Mouse (Mus musculus) midbrain, embryonic 14.5 days (tissue): ENCODE data around the gene Ntng2. TPM values are rescaled to one million over a fixed set of nuclear protein-coding genes. Genes with fewer than 3 reads are reported as not detected.

ENCODE experiments used
- ATAC-seq: fragments of 200-750 bp; cut with Nextera tagmentation; 2 replicates; pipeline ENCODE4 v1.8.0; 2017; ENCODE audit warnings: moderate number of reproducible peaks, moderate library complexity; ENCODE audit not compliant: low FRiP score, low TSS enrichment
- DNase-seq: peaks from one replicate; pipeline ENCODE4 v3.0.0-alpha.2; 2015
- H3K27ac ChIP-seq: fragments of 300-500 bp; sonication (generic); replicated peaks from 2 replicates; pipeline ENCODE4 v1.5.1; 2014; ENCODE audit warnings: mild to moderate bottlenecking, low read depth, low read length, moderate library complexity
- H3K27me3 ChIP-seq: fragments of 300-500 bp; sonication (generic); 2 replicates; pipeline ENCODE4 v1.6.1; 2014; ENCODE audit warnings: low read length, control low read depth, mixed read lengths; ENCODE audit not compliant: control insufficient read depth, insufficient read depth
- H3K36me3 ChIP-seq: fragments of 300-500 bp; sonication (generic); 2 replicates; pipeline ENCODE4 v1.6.1; 2014; ENCODE audit warnings: low read length, control low read depth; ENCODE audit not compliant: control insufficient read depth, insufficient read depth
- H3K4me1 ChIP-seq: fragments of 300-500 bp; sonication (generic); 2 replicates; pipeline ENCODE4 v1.6.1; 2014; ENCODE audit warnings: mild to moderate bottlenecking, antibody characterized with exemption, low read length, control low read depth; ENCODE audit not compliant: control insufficient read depth, insufficient read depth
- H3K4me2 ChIP-seq: fragments of 300-500 bp; sonication (generic); 2 replicates; pipeline ENCODE4 v1.6.1; 2014; ENCODE audit warnings: mild to moderate bottlenecking, low read length, moderate library complexity
- H3K4me3 ChIP-seq: fragments of 300-500 bp; sonication (generic); replicated peaks from 2 replicates; pipeline ENCODE4 v1.5.1; 2014; ENCODE audit warnings: low read depth, low read length
- H3K9ac ChIP-seq: fragments of 300-500 bp; sonication (generic); replicated peaks from 2 replicates; pipeline ENCODE4 v1.6.1; 2014; ENCODE audit warnings: mild to moderate bottlenecking, low read length, moderate library complexity
- H3K9me3 ChIP-seq: fragments of 300-500 bp; sonication (generic); 2 replicates; pipeline ENCODE4 v1.6.1; 2016; ENCODE audit warnings: low read length, control low read depth, mixed read lengths; ENCODE audit not compliant: control insufficient read depth
- WGBS: fragments of 180-500 bp; shearing (Covaris S2); extraction: QIAGEN DNeasy Blood & Tissue Kit; methylation state at CpG from one replicate; pipeline ENCODE4 v1.1.7; 2014; 5-methylcytosine and 5-hydroxymethylcytosine counted together
- polyA plus RNA-seq: library from polyadenylated mRNA; unstranded; fragments of >200 nt; fragmentation: Nextera tagmentation; extraction: Ambion mirVana; gene quantifications from 2 replicates; pipeline ENCODE4 v1.2.1, GENCODE M21; 2014

The Ntng2 gene
- polyA plus RNA-seq, 1 experiment from 2014 or later, result 15.9 TPM

GRCm38 (mm10) chr2:29199909-29200308 lies 52.9 kb downstream of the Ntng2 start:
- Histone ChIP-seq H3K4me2 (no peak overlapping the region), H3K9ac (no peak overlapping the region), H3K27me3 (no peaks in the 10 kb centered on the region), H3K4me1 (peaks cover 4% of the 10 kb centered on the region), H3K4me3 (no peak overlapping the region), H3K36me3 (no peaks in the 10 kb centered on the region), H3K27ac (no peak overlapping the region), H3K9me3 (no peaks in the 10 kb centered on the region)
- ATAC-seq (no peak), DNase-seq (peak; percentile 79)
- WGBS, result 0% methylated on average over 3 of the region's 3 CpGs

- ATAC-seq (no peak), DNase-seq (no peak)
- Histone ChIP-seq H3K4me2 (no peak overlapping the region), H3K27me3 (no peaks in the 10 kb centered on the region), H3K9me3 (no peaks in the 10 kb centered on the region), H3K36me3 (no peaks in the 10 kb centered on the region), H3K4me1 (peaks cover 8% of the 10 kb centered on the region), H3K4me3 (no peak overlapping the region), H3K9ac (no peak overlapping the region), H3K27ac (no peak overlapping the region)
- 81% methylated on average over 5 of the region's 5 CpGs for WGBS
Observed at GRCm38 (mm10) chr2:29198446-29198845, 54.4 kb downstream of the Ntng2 start.

- 78% methylated on average over 12 of the region's 12 CpGs for WGBS
- no peak overlapping the region for H3K4me2 ChIP-seq
- no peaks in the 10 kb centered on the region for H3K9me3 ChIP-seq
- ATAC-seq (no peak), DNase-seq (no peak)
- no peak overlapping the region for H3K27ac ChIP-seq
- no peak overlapping the region for H3K4me3 ChIP-seq
- H3K36me3 ChIP-seq, result no peaks in the 10 kb centered on the region
- H3K27me3 ChIP-seq, result no peaks in the 10 kb centered on the region
- H3K9ac ChIP-seq, result no peak overlapping the region
- H3K4me1 ChIP-seq, result peaks cover 6% of the 10 kb centered on the region
Observed at GRCm38 (mm10) chr2:29196844-29197243, 56.0 kb downstream of the Ntng2 start.

- ATAC-seq, result peak; percentile 74
- Histone ChIP-seq H3K4me3 (peak overlapping the region; percentile 46), H3K27ac (no peak overlapping the region), H3K4me1 (peaks cover 6% of the 10 kb centered on the region), H3K36me3 (no peaks in the 10 kb centered on the region), H3K4me2 (peak overlapping the region; percentile 96), H3K9me3 (no peaks in the 10 kb centered on the region), H3K27me3 (no peaks in the 10 kb centered on the region), H3K9ac (peak overlapping the region; percentile 54)
- 1% methylated on average over 61 of the region's 61 CpGs for WGBS
- DNase-seq, result peak; percentile 84
Observed at GRCm38 (mm10) chr2:29194547-29195463, 58.0 kb downstream of the Ntng2 start.

GRCm38 (mm10) chr2:29193819-29194546 lies 58.8 kb downstream of the Ntng2 start:
- Histone ChIP-seq H3K27me3 (no peaks in the 10 kb centered on the region), H3K9ac (no peak overlapping the region; the same call in 1 of the 2 replicates), H3K4me2 (peak overlapping the region; percentile 96), H3K4me1 (peaks cover 6% of the 10 kb centered on the region), H3K36me3 (no peaks in the 10 kb centered on the region), H3K9me3 (no peaks in the 10 kb centered on the region), H3K4me3 (peak overlapping the region; percentile 46), H3K27ac (no peak overlapping the region)
- 15% methylated on average over 16 of the region's 16 CpGs for WGBS
- no peak for ATAC-seq
- DNase-seq, result peak; percentile 48

GRCm38 (mm10) chr2:29192629-29193278 lies 60.1 kb downstream of the Ntng2 start:
- Histone ChIP-seq H3K4me3 (no peak overlapping the region), H3K4me1 (peaks cover 6% of the 10 kb centered on the region), H3K27ac (no peak overlapping the region), H3K9ac (no peak overlapping the region), H3K27me3 (no peaks in the 10 kb centered on the region), H3K4me2 (no peak overlapping the region), H3K36me3 (no peaks in the 10 kb centered on the region), H3K9me3 (no peaks in the 10 kb centered on the region)
- ATAC-seq (no peak), DNase-seq (no peak)
- WGBS, result 86% methylated on average over 8 of the region's 8 CpGs

- no peak overlapping the region for H3K4me3 ChIP-seq
- H3K4me1 ChIP-seq, result peaks cover 6% of the 10 kb centered on the region
- ATAC-seq (no peak), DNase-seq (no peak)
- no peak overlapping the region for H3K27ac ChIP-seq
- no peaks in the 10 kb centered on the region for H3K27me3 ChIP-seq
- H3K36me3 ChIP-seq, result no peaks in the 10 kb centered on the region
- H3K9me3 ChIP-seq, result no peaks in the 10 kb centered on the region
- WGBS, result 70% methylated on average over 10 of the region's 10 CpGs
- H3K4me2 ChIP-seq, result no peak overlapping the region
- no peak overlapping the region for H3K9ac ChIP-seq
Observed at GRCm38 (mm10) chr2:29191216-29192215, 61.3 kb downstream of the Ntng2 start.

GRCm38 (mm10) chr2:29190392-29190791 lies 62.4 kb downstream of the Ntng2 start:
- peaks cover 6% of the 10 kb centered on the region for H3K4me1 ChIP-seq
- no peak overlapping the region for H3K9ac ChIP-seq
- H3K9me3 ChIP-seq, result no peaks in the 10 kb centered on the region
- H3K4me3 ChIP-seq, result no peak overlapping the region
- no peaks in the 10 kb centered on the region for H3K36me3 ChIP-seq
- WGBS, result 86% methylated on average over 7 of the region's 7 CpGs
- no peak overlapping the region for H3K4me2 ChIP-seq
- ATAC-seq, result no peak
- H3K27ac ChIP-seq, result no peak overlapping the region
- H3K27me3 ChIP-seq, result no peaks in the 10 kb centered on the region
- no peak for DNase-seq
